Mouse (Mus musculus) adrenal gland, adult (tissue): ENCODE results near the gene Retreg3.
"Not testable (repeated sequence)": the region's sequence is repeated elsewhere in the genome, so short reads cannot be mapped to it uniquely, and the experiment has no call there.

Source experiments
- DNase-seq, 2 experiments: peaks; one replicate each; pipeline ENCODE4 v3.0.0; 2022 to 2023; ENCODE audit warnings: low spot score in 1 of 2; ENCODE audit not compliant: inconsistent age in 2 of 2

Retreg3 gene

DNA sequence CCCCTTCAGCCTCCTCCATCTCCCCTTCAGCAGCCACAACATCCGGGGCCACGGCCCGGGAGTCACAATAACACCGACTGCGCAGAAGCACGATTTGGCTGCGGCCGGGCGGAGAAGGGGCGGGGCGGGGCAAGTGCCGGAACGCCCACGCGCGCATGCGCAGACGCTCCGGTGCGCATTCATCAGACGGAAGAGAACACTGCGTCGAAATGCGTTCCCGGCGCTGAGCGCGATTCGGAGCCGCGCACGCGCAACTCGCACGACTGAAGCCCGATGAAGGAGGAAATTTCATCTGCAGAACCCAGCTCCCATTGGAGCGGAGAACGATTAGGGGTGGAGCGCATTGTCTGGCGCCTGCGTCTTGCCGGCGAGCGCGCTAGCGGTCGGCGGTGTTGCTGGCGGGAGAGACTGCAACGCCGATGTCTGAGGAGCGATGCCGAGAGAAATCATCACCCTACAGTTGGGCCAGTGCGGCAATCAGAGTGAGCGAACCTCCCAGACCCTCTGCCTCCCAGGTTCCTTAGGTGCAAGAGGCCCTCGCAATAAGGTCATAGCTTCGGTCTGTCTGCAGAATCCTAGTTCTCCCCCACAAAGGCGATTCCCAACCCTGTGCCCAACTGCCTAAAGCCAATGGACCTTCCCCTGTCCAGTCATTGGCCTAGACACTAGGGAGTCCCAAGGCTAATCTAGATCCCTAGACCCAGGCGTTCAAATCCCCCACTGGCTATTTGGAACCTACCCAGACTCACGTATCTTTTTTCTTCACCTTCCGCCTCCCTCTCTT lies at the start of gene Retreg3, which contains the start of gene Tubg1:
Retreg3 (minus strand) TSS at position 133 of the 784 bp plus-strand sequence.
Tubg1 (plus strand) TSS at position 178 of the 784 bp plus-strand sequence.
- DNase-seq, result peak; percentile 99 to 100

DNA sequence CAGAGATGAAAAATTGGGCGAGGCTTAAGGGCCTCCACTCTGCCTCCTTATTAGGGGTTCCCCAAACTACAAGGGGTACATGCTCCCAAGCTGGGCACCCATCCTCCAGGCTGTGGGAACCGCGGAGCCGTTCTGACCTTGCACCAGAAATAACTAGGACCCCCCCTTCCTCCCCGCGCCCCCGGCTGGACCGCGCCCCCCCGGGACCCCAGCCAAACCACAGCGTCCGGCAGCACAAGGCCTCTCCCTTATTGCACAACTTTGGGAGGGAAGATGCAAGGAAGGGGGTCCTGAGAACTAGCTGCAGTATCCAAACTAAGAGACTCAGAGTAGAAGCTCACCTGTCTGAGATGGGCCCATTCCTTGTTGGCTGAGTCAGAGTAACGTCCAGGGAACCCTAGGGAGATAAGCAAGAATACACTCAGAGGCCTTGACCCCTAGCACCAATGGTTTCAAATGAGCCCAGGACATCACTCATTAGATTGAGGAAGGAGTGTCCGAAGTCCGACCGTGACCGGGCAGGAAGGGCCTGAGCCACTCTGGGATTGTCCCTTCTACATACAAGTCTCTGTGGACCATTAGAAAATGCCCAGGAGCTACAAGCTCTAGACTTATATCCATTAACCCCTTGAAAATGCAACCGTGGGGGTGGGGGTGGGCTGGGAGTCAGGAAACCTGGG lies 48.7 kb upstream of the Retreg3 start:
- peak; percentile 65 to 86 for DNase-seq

GRCm38 (mm10) chr11:101167963-101168300 lies 48.2 kb upstream of the Retreg3 start:
- DNase-seq, result peak in 1 of 2 experiments; percentile 51

- DNase-seq, result no peak
Observed at GRCm38 (mm10) chr11:101167211-101167962, 47.7 kb upstream of the Retreg3 start.

GRCm38 (mm10) chr11:101166357-101166756 lies 46.7 kb upstream of the Retreg3 start:
- no peak for DNase-seq

GRCm38 (mm10) chr11:101164677-101165580 lies 45.2 kb upstream of the Retreg3 start:
- no peak for DNase-seq

DNA sequence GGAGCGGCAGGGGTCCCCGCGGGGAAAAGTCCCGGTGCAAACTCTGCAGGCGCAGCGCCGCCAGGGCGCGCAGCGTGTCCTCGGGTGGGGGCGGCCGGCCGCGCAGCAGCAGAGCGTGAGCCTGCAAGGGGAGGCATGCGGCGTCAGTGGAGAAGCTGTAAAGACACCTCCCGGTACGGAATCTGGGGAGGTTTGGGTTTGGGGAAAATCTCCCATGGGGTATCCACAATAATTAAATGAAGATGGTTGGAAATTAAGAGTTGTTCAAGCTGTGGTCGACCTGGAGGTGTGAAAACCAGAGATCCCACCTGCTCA lies 44.6 kb upstream of the Retreg3 start:
- no peak for DNase-seq

GRCm38 (mm10) chr11:101163476-101164350 lies 44.0 kb upstream of the Retreg3 start:
- DNase-seq, result no peak

GRCm38 (mm10) chr11:101162772-101163171 lies 43.1 kb upstream of the Retreg3 start:
- DNase-seq, result peak in 1 of 2 experiments; percentile 76

DNA sequence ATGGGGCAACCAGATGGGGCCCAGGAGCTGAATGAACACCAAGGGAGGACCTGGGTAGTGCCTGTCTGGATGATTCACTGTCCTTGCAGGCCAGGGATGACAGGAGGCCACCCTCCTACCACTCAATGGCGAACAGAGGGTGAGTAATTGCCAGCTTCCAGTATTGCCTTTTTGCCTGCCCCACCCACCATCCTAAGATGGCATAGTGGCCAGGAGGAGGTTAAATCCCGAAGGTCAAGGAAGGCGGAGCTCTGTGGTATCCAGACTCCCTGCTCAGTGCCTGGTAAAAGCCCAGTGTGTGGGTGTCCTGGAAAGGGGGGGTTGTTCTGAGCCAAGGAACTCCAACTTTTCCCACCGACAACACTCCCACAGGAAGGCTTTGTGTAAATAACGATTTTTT lies 42.6 kb upstream of the Retreg3 start:
- peak; percentile 56 to 82 for DNase-seq

DNA sequence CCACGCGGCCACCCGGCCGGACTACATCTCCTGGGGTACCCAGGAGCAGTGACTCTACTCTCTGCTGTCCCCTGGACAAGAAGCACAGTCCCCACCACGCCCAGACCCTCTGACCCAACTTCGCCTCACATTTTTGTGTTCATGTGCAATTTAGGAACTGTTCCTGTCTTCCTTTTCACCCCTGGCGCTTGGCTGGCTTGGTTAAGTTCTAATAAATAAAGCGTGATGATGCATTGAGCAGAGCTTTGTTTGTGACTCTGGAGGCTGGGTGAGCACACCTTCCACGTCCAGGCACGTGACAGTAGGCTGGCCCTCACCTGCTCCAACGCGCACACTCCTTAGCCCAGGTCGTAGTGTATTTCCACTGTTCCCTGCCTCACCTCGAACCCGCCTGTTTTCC lies 41.9 kb upstream of the Retreg3 start:
- DNase-seq, result no peak

DNA sequence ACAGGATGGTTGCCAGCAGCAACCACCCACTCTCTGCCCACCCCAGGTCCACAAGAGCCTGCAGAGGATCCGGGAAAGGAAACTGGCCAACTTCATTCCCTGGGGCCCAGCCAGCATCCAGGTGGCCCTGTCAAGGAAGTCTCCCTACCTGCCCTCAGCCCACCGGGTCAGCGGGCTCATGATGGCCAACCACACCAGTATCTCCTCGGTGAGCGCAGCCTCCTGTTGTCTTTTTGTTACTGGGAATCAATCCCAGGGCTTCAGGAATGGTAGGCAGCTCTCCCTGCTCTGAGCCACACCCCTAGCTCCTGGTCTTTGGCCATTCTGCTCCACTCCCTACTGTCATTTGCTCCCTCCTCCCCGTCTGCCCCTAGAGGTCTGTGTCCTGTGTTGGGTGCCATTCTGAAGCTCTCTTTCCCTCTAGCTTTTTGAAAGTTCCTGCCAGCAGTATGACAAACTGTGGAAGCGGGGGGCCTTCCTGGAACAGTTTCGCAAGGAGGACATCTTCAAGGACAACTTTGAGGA lies 41.4 kb upstream of the Retreg3 start:
- not testable (repeated sequence) for DNase-seq

DNA sequence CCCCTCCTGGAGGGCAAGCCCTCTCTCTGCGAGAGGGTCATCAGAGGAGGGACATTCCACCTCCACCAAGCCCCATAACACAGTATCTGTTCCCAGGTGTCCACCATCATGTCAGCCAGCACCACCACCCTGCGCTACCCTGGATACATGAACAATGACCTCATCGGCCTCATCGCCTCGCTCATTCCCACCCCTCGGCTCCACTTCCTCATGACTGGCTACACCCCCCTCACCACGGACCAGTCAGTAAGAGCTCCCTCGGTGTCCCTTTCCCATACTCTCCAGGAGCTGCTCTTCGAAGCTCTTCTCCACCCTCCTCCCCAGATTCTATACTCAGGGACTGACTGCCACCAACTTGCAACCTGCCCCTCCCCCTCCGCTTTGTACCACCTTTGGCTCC lies 40.5 kb upstream of the Retreg3 start:
- DNase-seq, result not testable (repeated sequence)

DNA sequence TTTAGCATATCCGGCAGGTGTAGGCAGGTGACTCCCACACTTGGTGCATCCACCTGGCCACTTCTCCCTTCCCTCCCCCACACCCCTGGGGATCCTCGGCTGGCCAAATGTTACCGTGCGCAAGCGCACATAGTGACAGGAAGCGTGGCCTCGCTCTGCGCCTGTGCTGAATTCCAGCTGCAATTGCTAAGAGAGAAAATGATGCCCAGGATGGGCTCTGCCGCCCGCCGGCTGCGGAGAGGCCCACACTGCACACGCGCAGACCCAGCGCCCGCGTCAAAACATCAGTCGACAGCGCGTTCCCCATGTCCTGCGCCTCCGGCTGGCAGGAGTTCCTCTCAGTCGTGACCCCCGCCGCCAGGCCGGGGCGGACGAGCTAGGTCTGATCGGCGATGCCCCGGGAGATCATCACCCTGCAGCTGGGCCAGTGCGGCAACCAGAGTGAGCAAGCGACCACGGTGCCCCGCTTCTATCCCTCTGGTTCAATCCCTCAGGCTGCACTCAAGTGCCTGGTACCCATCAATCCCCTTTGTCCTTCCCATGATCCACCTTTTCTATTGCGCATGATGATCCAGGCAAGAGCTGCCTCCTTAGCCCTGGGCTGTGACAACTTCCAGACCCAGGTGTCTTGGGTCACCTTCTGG lies 36.2 kb upstream of the Retreg3 start, which contains the start of gene Tubg2:
Tubg2 (plus strand) TSS at position 180 of the 644 bp plus-strand sequence.
- peak; percentile 71 to 84 for DNase-seq

- DNase-seq, result no peak
Observed at GRCm38 (mm10) chr11:101155151-101155550, 35.5 kb upstream of the Retreg3 start.

GRCm38 (mm10) chr11:101154648-101155047 lies 35.0 kb upstream of the Retreg3 start:
- no peak for DNase-seq

GRCm38 (mm10) chr11:101152825-101153224 lies 33.1 kb upstream of the Retreg3 start:
- DNase-seq, result no peak

GRCm38 (mm10) chr11:101151063-101151462 lies 31.4 kb upstream of the Retreg3 start:
- DNase-seq, result no peak
